Mouse (Mus musculus) brain, embryonic 14.5 days (tissue): ENCODE results near the gene Gfi1.

Experiments used
- CTCF ChIP-seq: fragments of 200-500 bp; IDR thresholded peaks from 2 replicates; pipeline ENCODE4 v1.5.1; 2012; ENCODE audit warnings: inconsistent platforms, mild to moderate bottlenecking, moderate library complexity, borderline replicate concordance; ENCODE audit not compliant: insufficient read depth, insufficient read length; ENCODE audit errors: extremely low read depth
- POLR2A ChIP-seq: fragments of 200-500 bp; IDR thresholded peaks from 2 replicates; pipeline ENCODE4 v1.6.1; 2012; ENCODE audit warnings: mild to moderate bottlenecking, inconsistent platforms, borderline replicate concordance; ENCODE audit not compliant: poor library complexity, insufficient read depth, insufficient read length, severe bottlenecking; ENCODE audit errors: extremely low read depth

- TF ChIP-seq CTCF (no peak), POLR2A (no peak)
Measured at GRCm38 (mm10) chr5:107706262-107706661, 19.6 kb downstream of the Gfi1 start.
